Mouse (Mus musculus) limb, embryonic 12.5 days (tissue): ENCODE data around the gene Olfr871. TPM values are rescaled to one million over a fixed set of nuclear protein-coding genes. Genes with fewer than 3 reads are reported as not detected.
"Not testable (repeated sequence)": the region's sequence is repeated elsewhere in the genome, so short reads cannot be mapped to it uniquely, and the experiment has no call there.

Experiments used
- ATAC-seq: fragments of 200-750 bp; cut with Nextera tagmentation; 2 replicates; pipeline ENCODE4 v1.8.0; 2017; ENCODE audit warnings: low read depth, moderate TSS enrichment; ENCODE audit not compliant: insufficient number of reproducible peaks, insufficient read depth, low FRiP score, low TSS enrichment
- H3K27ac ChIP-seq: fragments of 300-500 bp; sonication (generic); 2 replicates; pipeline ENCODE4 v1.5.1; 2016; ENCODE audit warnings: mild to moderate bottlenecking, moderate library complexity
- H3K27me3 ChIP-seq: fragments of 300-500 bp; sonication (generic); 2 replicates; pipeline ENCODE4 v1.6.1; 2016; ENCODE audit warnings: mild to moderate bottlenecking, moderate library complexity
- H3K36me3 ChIP-seq: fragments of 300-500 bp; sonication (generic); 2 replicates; pipeline ENCODE4 v1.6.1; 2016; ENCODE audit warnings: mild to moderate bottlenecking, moderate library complexity
- H3K4me1 ChIP-seq: fragments of 300-500 bp; sonication (generic); replicated peaks from 2 replicates; pipeline ENCODE4 v1.6.1; 2016
- H3K4me2 ChIP-seq: fragments of 300-500 bp; sonication (generic); 2 replicates; pipeline ENCODE4 v1.6.1; 2016; ENCODE audit warnings: mild to moderate bottlenecking, moderate library complexity
- H3K4me3 ChIP-seq: fragments of 300-500 bp; sonication (generic); replicated peaks from 2 replicates; pipeline ENCODE4 v1.5.1; 2016; ENCODE audit warnings: mild to moderate bottlenecking
- H3K9ac ChIP-seq: fragments of 300-500 bp; sonication (generic); replicated peaks from 2 replicates; pipeline ENCODE4 v1.6.1; 2016; ENCODE audit warnings: mild to moderate bottlenecking, moderate library complexity
- H3K9me3 ChIP-seq: fragments of 300-500 bp; sonication (generic); 2 replicates; pipeline ENCODE4 v1.6.1; 2016; ENCODE audit warnings: mild to moderate bottlenecking, moderate library complexity
- WGBS: fragments of 180-500 bp; shearing (Covaris S2); methylation state at CpG from one replicate; pipeline ENCODE4 v1.1.7; 2016; 5-methylcytosine and 5-hydroxymethylcytosine counted together
- polyA plus RNA-seq: library from polyadenylated mRNA; unstranded; fragments of >200 nt; fragmentation: Nextera tagmentation; extraction: Ambion mirVana; gene quantifications from 2 replicates; pipeline ENCODE4 v1.2.1, GENCODE M21; 2016

The Olfr871 gene
- polyA plus RNA-seq: not detected in 2 replicates

DNA sequence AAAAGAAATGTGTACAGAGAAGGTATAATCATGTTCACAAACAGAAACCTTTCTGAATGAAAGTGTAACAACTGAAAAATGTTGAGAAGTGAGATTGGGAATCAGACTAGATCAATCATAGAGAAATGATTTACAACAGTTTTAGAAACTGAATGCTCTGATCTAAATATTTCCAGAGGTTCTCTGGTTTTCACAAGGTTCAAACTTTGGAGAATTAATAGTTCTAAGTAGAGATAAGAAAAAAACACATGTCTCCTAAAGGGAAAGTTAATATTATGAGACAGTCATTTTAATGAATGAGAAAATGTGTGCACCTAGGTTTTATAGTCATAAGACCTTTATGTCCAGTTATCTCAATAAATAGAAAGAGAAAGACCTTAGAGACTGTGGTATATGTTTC lies at the start of gene Olfr871:
Gene Olfr871, plus strand, starts transcription at position 301 of the 400 bp plus-strand sequence.
- H3K4me3 ChIP-seq: no peak within 1 kb of the TSS
- peaks cover 4% of the 10 kb centered on the region; the same call in 1 of the 2 replicates for H3K9me3 ChIP-seq
- no peaks in the 10 kb centered on the region for H3K4me1 ChIP-seq
- no peaks in the 10 kb centered on the region for H3K27me3 ChIP-seq
- no peaks in the 10 kb centered on the region for H3K36me3 ChIP-seq
- H3K4me2 ChIP-seq: no peak within 1 kb of the TSS
- no peak within 1 kb of the TSS for H3K27ac ChIP-seq
- no peak within 1 kb of the TSS for H3K9ac ChIP-seq
- ATAC-seq: no peak

DNA sequence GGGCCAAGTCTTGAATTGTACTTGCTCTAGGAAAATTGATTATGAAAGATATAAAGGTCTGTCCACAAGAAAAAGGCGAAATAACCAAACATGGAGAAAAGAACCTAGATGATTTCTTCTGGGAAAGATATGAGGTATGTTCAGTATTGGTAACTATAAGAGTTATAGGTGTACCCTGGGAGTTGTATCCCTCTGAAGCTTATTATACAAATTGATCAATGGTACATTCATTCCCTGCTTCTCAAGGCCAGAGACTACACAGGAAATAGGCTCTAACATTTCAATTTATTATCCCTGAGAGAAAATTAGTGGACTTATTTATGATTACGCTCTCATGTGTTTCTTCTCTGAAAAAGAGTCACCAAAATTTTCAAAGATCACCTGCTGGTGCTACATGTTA lies 38.0 kb upstream of the Olfr871 start, which contains the start of gene Olfr870:
Gene Olfr870, minus strand, starts transcription at position 101 of the 400 bp plus-strand sequence.
- 85% methylated on average over 2 of the region's 2 CpGs for WGBS
- H3K9ac ChIP-seq: no peak within 1 kb of the TSS
- H3K36me3 ChIP-seq: no peaks in the 10 kb centered on the region
- peaks cover 13% of the 10 kb centered on the region for H3K9me3 ChIP-seq
- H3K27me3 ChIP-seq: no peaks in the 10 kb centered on the region
- no peaks in the 10 kb centered on the region for H3K4me1 ChIP-seq
- ATAC-seq: no peak
- H3K27ac ChIP-seq: no peak within 1 kb of the TSS
- no peak within 1 kb of the TSS for H3K4me2 ChIP-seq
- no peak within 1 kb of the TSS for H3K4me3 ChIP-seq

- 80% methylated on average over 5 of the region's 5 CpGs for WGBS
- ATAC-seq: no peak
- H3K4me3 ChIP-seq: no peak overlapping the region
- H3K9ac ChIP-seq: no peak overlapping the region
- no peak overlapping the region for H3K4me2 ChIP-seq
- H3K9me3 ChIP-seq: peaks cover 20% of the 10 kb centered on the region
- H3K36me3 ChIP-seq: no peaks in the 10 kb centered on the region
- no peaks in the 10 kb centered on the region for H3K4me1 ChIP-seq
- H3K27me3 ChIP-seq: no peaks in the 10 kb centered on the region
- H3K27ac ChIP-seq: no peak overlapping the region
These were observed 32.5 kb upstream of the Olfr871 start for GRCm38 (mm10) chr9:20179463-20179862.

- Histone ChIP-seq H3K9ac (no peak overlapping the region), H3K4me3 (no peak overlapping the region), H3K4me2 (no peak overlapping the region), H3K4me1 (no peaks in the 10 kb centered on the region), H3K27me3 (no peaks in the 10 kb centered on the region), H3K9me3 (peaks cover 16% of the 10 kb centered on the region), H3K36me3 (no peaks in the 10 kb centered on the region), H3K27ac (no peak overlapping the region)
- ATAC-seq: no peak
- 53% methylated on average over 1 of the region's 1 CpGs for WGBS
These were observed 9.9 kb upstream of the Olfr871 start for GRCm38 (mm10) chr9:20202131-20202530.

DNA sequence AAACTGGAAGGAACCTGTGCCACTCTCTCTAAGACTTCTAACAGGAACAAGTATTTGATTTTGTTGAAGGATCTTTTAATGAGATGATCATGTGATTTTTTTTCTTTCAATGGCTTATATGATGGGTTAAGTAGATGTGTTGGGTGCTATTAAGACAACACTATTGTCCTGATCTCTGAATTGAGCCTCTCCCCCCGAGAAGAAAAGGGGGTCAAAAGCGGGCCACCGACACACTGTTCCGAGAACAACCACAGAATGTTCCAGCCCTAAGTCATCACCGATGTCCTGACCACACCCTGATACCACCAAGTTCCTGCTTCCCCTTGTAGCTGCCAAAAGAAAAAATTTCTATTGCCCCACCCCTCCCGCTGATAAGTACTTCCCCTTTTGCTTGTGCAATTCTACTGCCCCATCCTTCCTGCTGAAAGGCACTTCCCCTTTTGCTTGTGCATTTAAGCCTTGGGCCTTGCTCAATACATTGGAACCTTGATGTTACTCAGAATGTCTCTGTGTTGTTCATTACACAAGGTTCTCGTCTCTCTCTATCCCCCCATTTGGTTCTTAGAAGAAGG lies 8.5 kb upstream of the Olfr871 start:
- WGBS: 79% methylated on average over 7 of the region's 7 CpGs
- H3K36me3 ChIP-seq, H3K4me1 ChIP-seq, H3K27me3 ChIP-seq, ATAC-seq, H3K4me3 ChIP-seq, H3K27ac ChIP-seq, H3K9ac ChIP-seq, H3K4me2 ChIP-seq: not testable (repeated sequence)
- peaks cover 14% of the 10 kb centered on the region for H3K9me3 ChIP-seq

DNA sequence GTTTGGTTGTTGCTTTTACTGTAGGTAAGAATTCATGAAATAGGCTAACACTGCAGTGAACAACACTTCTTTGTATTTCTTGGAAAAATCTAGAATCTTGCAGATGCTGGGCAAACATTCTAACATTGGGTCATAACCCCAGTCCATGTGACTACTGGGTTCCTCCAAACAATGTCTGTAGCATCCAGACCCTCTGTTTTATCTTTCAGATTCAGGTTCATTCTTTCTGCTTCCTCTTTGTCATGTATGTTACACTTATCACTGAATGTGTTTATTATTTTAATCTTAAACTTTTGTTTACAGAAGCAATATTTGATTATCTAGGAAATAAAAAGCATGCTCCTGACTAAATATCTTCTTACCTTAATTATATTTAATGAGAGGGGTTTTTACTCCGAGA lies 1.2 kb upstream of the Olfr871 start:
- H3K4me2 ChIP-seq: no peak overlapping the region
- no peaks in the 10 kb centered on the region for H3K4me1 ChIP-seq
- H3K27me3 ChIP-seq: no peaks in the 10 kb centered on the region
- no peaks in the 10 kb centered on the region for H3K9me3 ChIP-seq
- no peak overlapping the region for H3K27ac ChIP-seq
- ATAC-seq: no peak
- no peak overlapping the region for H3K9ac ChIP-seq
- H3K36me3 ChIP-seq: no peaks in the 10 kb centered on the region
- WGBS: 67% methylated on average over 1 of the region's 1 CpGs
- H3K4me3 ChIP-seq: no peak overlapping the region

- no peaks in the 10 kb centered on the region for H3K36me3 ChIP-seq
- no peaks in the 10 kb centered on the region for H3K27me3 ChIP-seq
- 0 out of 2 replicates have a peak, but pooled peaks cover under 1% of the 10 kb centered on the region for H3K9me3 ChIP-seq
- 86% methylated on average over 2 of the region's 2 CpGs for WGBS
- H3K9ac ChIP-seq: no peak overlapping the region
- H3K4me2 ChIP-seq: no peak overlapping the region
- no peak overlapping the region for H3K27ac ChIP-seq
- H3K4me3 ChIP-seq: no peak overlapping the region
- no peak for ATAC-seq
- H3K4me1 ChIP-seq: no peaks in the 10 kb centered on the region
These were observed 530 bp upstream of the Olfr871 start for GRCm38 (mm10) chr9:20211477-20211876.

- Histone ChIP-seq H3K9me3 (peaks cover 9% of the 10 kb centered on the region; the same call in 1 of the 2 replicates), H3K4me2 (no peak within 1 kb of the TSS), H3K27ac (no peak within 1 kb of the TSS), H3K4me1 (no peaks in the 10 kb centered on the region), H3K27me3 (no peaks in the 10 kb centered on the region), H3K9ac (no peak within 1 kb of the TSS), H3K36me3 (no peaks in the 10 kb centered on the region), H3K4me3 (no peak within 1 kb of the TSS)
- no peak for ATAC-seq
These were observed 24.8 kb downstream of the Olfr871 start, which contains the start of gene Olfr872 for GRCm38 (mm10) chr9:20236819-20237218. TSS of gene Olfr872 (plus strand) at chr9:20237119.

GRCm38 (mm10) chr9:20237378-20237777 lies 25.4 kb downstream of the Olfr871 start:
- peaks cover 9% of the 10 kb centered on the region; the same call in 1 of the 2 replicates for H3K9me3 ChIP-seq
- no peak overlapping the region for H3K9ac ChIP-seq
- WGBS: 73% methylated on average over 2 of the region's 2 CpGs
- no peak for ATAC-seq
- H3K4me1 ChIP-seq: no peaks in the 10 kb centered on the region
- no peak overlapping the region for H3K27ac ChIP-seq
- H3K36me3 ChIP-seq: no peaks in the 10 kb centered on the region
- H3K4me2 ChIP-seq: no peak overlapping the region
- H3K4me3 ChIP-seq: no peak overlapping the region
- H3K27me3 ChIP-seq: no peaks in the 10 kb centered on the region

Other genes starting within 250 kb of the Olfr871 start
- gene Olfr866, start 184.2 kb upstream of the Olfr871 start, polyA plus RNA-seq: not detected in 2 replicates
- gene Olfr867, start 154.6 kb upstream of the Olfr871 start, polyA plus RNA-seq: not detected in 2 replicates
- gene Olfr868, start 113.6 kb upstream of the Olfr871 start, polyA plus RNA-seq: not detected in 2 replicates
- not detected in 2 replicates for gene Olfr869, start 83.2 kb upstream of the Olfr871 start, polyA plus RNA-seq
- not detected in 2 replicates for gene Olfr870, start 38.1 kb upstream of the Olfr871 start, polyA plus RNA-seq
- gene Olfr872, start 24.9 kb downstream of the Olfr871 start, polyA plus RNA-seq: not detected in 2 replicates
- not detected in 2 replicates for gene Olfr39, start 70.1 kb downstream of the Olfr871 start, polyA plus RNA-seq
- gene Olfr873, start 86.3 kb downstream of the Olfr871 start, polyA plus RNA-seq: not detected in 2 replicates
- not detected in 2 replicates for gene Olfr18, start 123.9 kb downstream of the Olfr871 start, polyA plus RNA-seq
- gene Zfp560, start 173.0 kb downstream of the Olfr871 start, polyA plus RNA-seq: 34.9 and 36.7 TPM in 2 replicates
- gene Zfp26, start 248.0 kb downstream of the Olfr871 start, polyA plus RNA-seq: 33.9 and 35.0 TPM in 2 replicates